Mouse (Mus musculus): ENCODE results near the gene Vmn2r22.
"Not testable (repeated sequence)": the region's sequence is repeated elsewhere in the genome, so short reads cannot be mapped to it uniquely, and the experiment has no call there.

Gene Vmn2r22

GRCm38 (mm10) chr6:123650625-123651024 lies at the start of gene Vmn2r22:
TSS of gene Vmn2r22 (minus strand) at chr6:123650725.
- not testable (repeated sequence) for DNase-seq

DNA sequence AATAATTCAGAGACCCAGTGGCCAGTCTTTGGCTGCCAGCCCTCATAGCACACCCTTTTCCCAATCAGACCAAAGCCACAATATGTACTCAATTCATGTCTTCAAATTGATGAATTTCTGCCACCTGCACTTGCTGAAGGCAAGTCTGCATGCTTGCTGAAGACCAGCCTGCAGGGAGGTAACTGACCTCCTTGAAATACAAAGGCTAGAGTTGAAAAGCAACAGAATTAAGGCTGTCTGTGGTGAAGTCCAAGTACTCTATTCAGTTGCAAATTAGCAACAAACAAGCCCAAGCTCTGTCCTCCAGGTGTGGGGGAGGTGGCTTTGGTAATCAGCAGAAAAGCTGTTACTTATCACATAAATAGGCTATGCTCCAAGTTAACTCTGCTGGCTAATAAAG lies 46.7 kb upstream of the Vmn2r22 start:
- no peak for DNase-seq

DNA sequence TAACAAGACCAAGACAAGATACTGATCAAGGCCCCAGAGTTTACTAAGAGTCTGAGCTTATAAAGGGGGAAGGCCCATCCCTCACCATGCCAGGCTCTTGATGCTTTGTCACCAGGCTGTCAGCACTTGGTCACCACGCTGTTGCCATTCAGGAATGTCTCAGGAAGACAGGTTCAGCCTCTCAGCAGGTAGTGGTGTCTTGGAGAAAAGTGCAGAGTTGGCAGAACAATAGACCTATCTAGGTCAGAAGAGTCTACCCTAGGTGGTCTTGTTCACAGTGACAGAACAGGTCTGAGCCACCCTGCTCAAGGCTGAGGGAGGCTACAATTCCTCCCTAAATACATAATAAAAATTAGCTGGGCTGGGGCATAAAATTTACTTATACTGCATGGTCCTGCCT lies 46.1 kb upstream of the Vmn2r22 start:
- not testable (repeated sequence) for DNase-seq

DNA sequence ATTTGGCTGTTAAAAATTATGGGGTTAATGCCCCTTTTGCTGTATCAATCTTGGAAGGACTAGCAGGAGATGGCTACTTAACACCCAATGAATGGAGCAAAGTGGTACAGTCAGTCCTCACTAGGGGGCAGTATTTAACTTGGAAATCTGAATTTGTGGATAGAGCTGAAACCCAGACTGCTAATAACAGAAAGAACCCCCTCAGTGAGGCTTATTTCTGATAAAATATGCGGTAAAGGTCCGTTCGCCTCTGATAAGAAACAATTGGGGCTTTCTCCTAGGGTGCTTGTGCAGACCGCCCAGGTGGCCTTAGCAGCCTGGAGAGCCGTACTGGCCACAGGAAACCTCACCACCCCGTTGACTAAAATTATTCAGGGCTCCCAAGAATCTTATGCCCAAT lies 6.5 kb upstream of the Vmn2r22 start:
- DNase-seq: no peak

GRCm38 (mm10) chr6:123639394-123639793 lies 11.1 kb downstream of the Vmn2r22 start:
- not testable (repeated sequence) for DNase-seq

DNA sequence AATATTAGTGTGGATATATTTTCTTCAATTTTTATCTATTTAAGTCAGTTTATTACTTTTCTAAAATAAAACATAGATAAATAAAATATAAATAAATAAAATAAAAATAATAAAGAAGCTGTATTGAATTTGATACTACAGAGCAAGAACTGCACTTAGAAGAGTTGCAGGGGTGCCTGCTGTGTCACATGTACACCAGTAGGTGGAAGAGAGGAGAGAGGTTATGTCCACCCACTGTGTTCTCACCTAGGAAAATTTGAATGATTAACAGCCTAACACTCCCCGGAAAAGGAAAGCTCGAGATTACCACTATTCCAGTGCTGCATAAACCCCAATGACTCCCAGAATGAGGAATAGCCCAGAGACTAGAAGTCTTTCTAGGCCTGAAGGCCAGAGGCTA lies 26.7 kb downstream of the Vmn2r22 start:
- not testable (repeated sequence) for DNase-seq

DNA sequence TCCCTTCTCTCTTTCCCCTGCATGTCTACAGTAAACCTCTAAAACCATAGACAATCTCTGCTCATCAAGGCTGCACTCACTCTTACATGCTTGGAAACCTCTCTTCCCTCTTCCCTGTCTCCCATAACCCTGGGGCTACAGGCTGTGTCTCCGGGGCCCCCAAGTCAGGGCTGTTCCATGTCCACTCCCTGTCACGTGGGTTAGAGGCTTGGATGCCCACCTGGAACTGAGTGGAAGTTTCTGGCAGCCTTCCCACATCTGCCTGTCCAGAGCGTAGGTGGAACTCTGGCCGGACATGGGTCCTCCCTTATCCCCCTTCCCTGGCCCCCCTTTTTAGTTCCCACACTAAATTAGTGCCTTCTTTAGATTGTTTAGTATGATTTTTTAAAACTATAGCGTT lies 62.2 kb downstream of the Vmn2r22 start:
- DNase-seq: not testable (repeated sequence)

GRCm38 (mm10) chr6:123587796-123588328 lies 62.7 kb downstream of the Vmn2r22 start:
- DNase-seq: not testable (repeated sequence)

DNA sequence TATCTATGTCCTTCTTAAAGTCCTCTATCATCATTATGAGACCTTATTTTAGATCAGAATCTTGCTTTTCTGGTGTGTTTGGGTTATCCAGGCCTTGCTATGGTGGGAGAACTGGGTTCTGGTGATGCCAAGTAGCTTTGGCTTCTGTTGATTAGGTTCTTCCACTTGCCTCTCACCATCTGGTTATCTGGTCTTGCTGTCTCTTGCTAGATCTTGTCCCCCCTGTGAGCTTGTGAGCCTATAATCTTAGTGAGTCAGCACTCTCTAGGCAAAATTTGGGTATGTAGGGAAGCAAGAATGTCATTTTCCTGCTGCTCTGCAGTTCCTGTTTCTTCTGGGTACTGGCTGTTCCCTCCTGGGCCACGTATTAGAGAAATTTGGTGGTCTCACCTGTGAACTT lies 66.5 kb downstream of the Vmn2r22 start:
- DNase-seq: not testable (repeated sequence)

DNA sequence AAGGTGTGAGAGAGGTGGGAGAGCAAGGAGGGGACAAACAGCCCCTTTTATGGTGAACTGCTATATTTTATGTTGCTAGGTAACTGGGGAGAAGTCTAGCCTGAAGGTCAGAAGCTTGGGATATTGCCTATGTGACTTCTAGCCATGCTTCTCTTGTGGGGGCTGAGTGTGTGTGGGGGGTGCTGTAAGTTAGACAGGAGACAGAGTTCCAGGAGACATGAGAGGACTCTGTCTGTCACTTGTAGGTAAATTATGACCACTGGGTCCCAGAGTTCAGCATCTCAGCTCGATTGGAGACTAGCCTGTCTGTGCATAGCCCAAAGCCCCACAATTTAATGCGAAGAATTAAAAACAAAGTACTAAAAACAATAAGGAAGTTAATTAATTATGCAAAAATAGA lies 75.8 kb downstream of the Vmn2r22 start:
- DNase-seq: not testable (repeated sequence)
